ENCODE assay signal across 11 mouse cellular contexts in genomic region chr10:40090504-40091428, GRCm38 (mm10). TPM values are rescaled to one million over a fixed set of nuclear protein-coding genes. Genes with fewer than 3 reads are reported as not detected.
DNase-seq lines count a peak whose midpoint lies in the region; ATAC-seq and TF ChIP-seq lines count a peak whose summit lies in the region.
"Had no signal": no experiment of that assay in that cellular context is flagged by ENCODE, and none has a peak within 500 bp of the region (broad histone marks: within the 10 kb centered on the region; RNA-seq: fewer than 3 reads in every experiment).

No protein-coding gene starts in this region.

- no peaks in the 10 kb centered on the region for H3K36me3 ChIP-seq in hindbrain, postnatal 0 days (ENCODE audit: insufficient read depth, low read length)
- H3K36me3 ChIP-seq in hindbrain, embryonic 13.5 days, result no peaks in the 10 kb centered on the region
- H3K36me3 ChIP-seq in midbrain, embryonic 11.5 days (ENCODE audit: control insufficient read depth, insufficient read depth, low read length), result no peaks in the 10 kb centered on the region
- H3K36me3 ChIP-seq: embryonic facial prominence, embryonic 12.5 days; limb, embryonic 15.5 days; midbrain, embryonic 10.5 days had no signal

- H3K9ac ChIP-seq in hindbrain, postnatal 0 days (replicated peaks; ENCODE audit: low read length), result no peak overlapping the region
- no peak overlapping the region for H3K9ac ChIP-seq in hindbrain, embryonic 13.5 days
- no peak overlapping the region for H3K9ac ChIP-seq in midbrain, embryonic 11.5 days (ENCODE audit: low read length)
- H3K9ac ChIP-seq: embryonic facial prominence, embryonic 12.5 days; limb, embryonic 15.5 days had no signal

- no peak overlapping the region for H3K27ac ChIP-seq in hindbrain, postnatal 0 days
- no peak overlapping the region for H3K27ac ChIP-seq in hindbrain, embryonic 13.5 days
- no peak overlapping the region for H3K27ac ChIP-seq in midbrain, embryonic 11.5 days (ENCODE audit: low read depth, low read length)
- H3K27ac ChIP-seq: embryonic facial prominence, embryonic 12.5 days; limb, embryonic 15.5 days; midbrain, embryonic 10.5 days had no signal

- no peaks in the 10 kb centered on the region for H3K9me3 ChIP-seq in hindbrain, postnatal 0 days (ENCODE audit: low read length)
- H3K9me3 ChIP-seq in hindbrain, embryonic 13.5 days, result no peaks in the 10 kb centered on the region
- H3K9me3 ChIP-seq in midbrain, embryonic 11.5 days (ENCODE audit: control insufficient read depth, low read length), result no peaks in the 10 kb centered on the region
- H3K9me3 ChIP-seq: embryonic facial prominence, embryonic 12.5 days; limb, embryonic 15.5 days; midbrain, embryonic 10.5 days had no signal

- no peak for TF ChIP-seq CTCF in hindbrain, postnatal 0 days (IDR thresholded peaks at IDR 0.05; ENCODE audit: low read depth)

- H3K4me2 ChIP-seq in hindbrain, postnatal 0 days (ENCODE audit: low read depth, low read length), result no peak overlapping the region
- H3K4me2 ChIP-seq in hindbrain, embryonic 13.5 days, result no peak overlapping the region
- no peak overlapping the region for H3K4me2 ChIP-seq in midbrain, embryonic 11.5 days
- H3K4me2 ChIP-seq: embryonic facial prominence, embryonic 12.5 days; limb, embryonic 15.5 days had no signal

- no peaks in the 10 kb centered on the region for H3K4me1 ChIP-seq in hindbrain, postnatal 0 days (ENCODE audit: insufficient read depth, low read length)
- H3K4me1 ChIP-seq in hindbrain, embryonic 13.5 days (replicated peaks), result no peaks in the 10 kb centered on the region
- no peaks in the 10 kb centered on the region for H3K4me1 ChIP-seq in midbrain, embryonic 11.5 days (ENCODE audit: control insufficient read depth, insufficient read depth, low read length)
- H3K4me1 ChIP-seq: midbrain, embryonic 10.5 days had no signal

- DNase-seq in hindbrain, postnatal 0 days (ENCODE audit: low spot score), result peak; percentile 16
- DNase-seq in heart, postnatal 10 days, result peak; percentile 64 to 74
- DNase-seq in kidney, postnatal 14 days, result peak; percentile 80
- peak; percentile 90 for DNase-seq in lung, postnatal 36 days
- no peak for DNase-seq in thymus, postnatal 25 days
- no peak for DNase-seq in layer of hippocampus, adult 8-10 months (ENCODE audit: low spot score in 2 of 2)
- no peak for DNase-seq in midbrain, embryonic 11.5 days (ENCODE audit: low spot score, missing footprints)

- H3K4me3 ChIP-seq in hindbrain, postnatal 0 days (ENCODE audit: low read length), result no peak overlapping the region
- H3K4me3 ChIP-seq in hindbrain, embryonic 13.5 days, result no peak overlapping the region
- no peak overlapping the region for H3K4me3 ChIP-seq in midbrain, embryonic 11.5 days (ENCODE audit: low read depth, low read length)
- H3K4me3 ChIP-seq: embryonic facial prominence, embryonic 12.5 days; limb, embryonic 15.5 days; midbrain, embryonic 10.5 days had no signal

- no peak for ATAC-seq in hindbrain, postnatal 0 days
- ATAC-seq in hindbrain, embryonic 13.5 days (ENCODE audit: low FRiP score), result no peak
- ATAC-seq in midbrain, embryonic 11.5 days (ENCODE audit: low FRiP score), result no peak

- no peaks in the 10 kb centered on the region for H3K27me3 ChIP-seq in hindbrain, postnatal 0 days (ENCODE audit: insufficient read depth, low read length)
- no peaks in the 10 kb centered on the region for H3K27me3 ChIP-seq in hindbrain, embryonic 13.5 days
- no peaks in the 10 kb centered on the region for H3K27me3 ChIP-seq in midbrain, embryonic 11.5 days (ENCODE audit: control insufficient read depth, insufficient read depth, low read length)
- H3K27me3 ChIP-seq: embryonic facial prominence, embryonic 12.5 days; limb, embryonic 15.5 days had no signal

- WGBS in hindbrain, postnatal 0 days, result 81% methylated on average over 11 of the region's 11 CpGs
- 91% methylated on average over 11 of the region's 11 CpGs for WGBS in hindbrain, embryonic 13.5 days
- WGBS in midbrain, embryonic 11.5 days, result 83% methylated on average over 11 of the region's 11 CpGs

- intact Hi-C loops in heart, postnatal 10 days (cut with DNase I), result loop anchor here (5.0 kb wide), 1 partner anchor 47 kb away; no protein-coding TSS in a partner anchor

RNA-seq across cellular contexts. Expression of gene Slc16a10, which starts 51.3 kb away (rescaled TPM):
- total RNA-seq in hindbrain, postnatal 0 days (2014; rRNA removed), result 3.9 and 4.1 TPM in 2 replicates
- 3.4 and 3.6 TPM in 2 replicates for polyA plus RNA-seq in hindbrain, postnatal 0 days (2015; fragmentation: Nextera tagmentation; extraction: Ambion mirVana)
- polyA plus RNA-seq in hindbrain, embryonic 13.5 days (2015; fragmentation: Nextera tagmentation; extraction: Ambion mirVana), result 6.4 and 12.8 TPM in 2 replicates
- 10 to 100 TPM; 13.4 to 16.2 TPM for total RNA-seq in heart, postnatal 10 days (2021)
- total RNA-seq in layer of hippocampus, adult 8-10 months (2022), result 1 to 10 TPM; 3.9 to 5.0 (median 4.3) TPM
- 3.5 and 4.6 TPM in 2 replicates for polyA plus RNA-seq in midbrain, embryonic 11.5 days (2014; fragmentation: Nextera tagmentation; extraction: Ambion mirVana)

Comparison
In these comparisons a context has a peak if more than half of its experiments do, and no peak if none do; other contexts are left out.
1. DNase-seq: peak in hindbrain, postnatal 0 days (single experiment), heart, postnatal 10 days (2 of 2), kidney, postnatal 14 days (single experiment) and lung, postnatal 36 days (single experiment); none in thymus, postnatal 25 days (single experiment), layer of hippocampus, adult 8-10 months (0 of 2) and midbrain, embryonic 11.5 days (single experiment).